Mouse (Mus musculus): Measurements from ENCODE around the gene Proca1. TPM values are rescaled to one million over a fixed set of nuclear protein-coding genes. Genes with fewer than 3 reads are reported as not detected.

Proca1 gene
- total RNA-seq, 1 experiment: 0.80 TPM

DNA sequence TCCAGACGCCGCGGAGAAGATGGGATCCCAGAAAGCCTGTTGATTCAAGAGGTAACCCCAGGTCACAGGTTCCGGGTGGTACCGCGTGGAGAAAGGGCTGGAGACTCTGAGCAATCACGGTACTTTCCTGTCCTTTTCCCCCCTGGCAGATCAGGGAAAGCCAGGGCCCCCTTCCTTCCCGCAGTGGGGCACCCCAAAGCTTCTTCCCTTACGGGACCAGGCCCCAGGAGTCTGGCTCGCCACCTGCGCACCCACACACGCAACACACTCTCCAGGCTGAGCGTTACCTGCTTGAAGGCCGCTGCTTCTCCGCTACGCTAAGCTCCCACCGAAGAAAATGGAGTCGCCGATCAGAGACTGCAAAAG lies 52.1 kb downstream of the Proca1 start:
- DNase-seq (ENCODE audit: low read depth, low spot score): no peak
- in situ Hi-C loops (cut with MboI; ENCODE audit: low sequenced_read_pairs in 2 of 2, unreplicated experiment in 2 of 2): no loop called here
- Histone ChIP-seq H3K9me3 (ENCODE audit: control insufficient read depth, insufficient read depth, low read depth, low read length) (no peaks in the 10 kb centered on the region), H3K9ac (ENCODE audit: insufficient read depth, low read depth, low read length, poor library complexity, severe bottlenecking) (peak overlapping the region; percentile 93), H3K36me3 (ENCODE audit: control insufficient read depth, insufficient read depth, low read length, poor library complexity, severe bottlenecking) (peaks cover 6% of the 10 kb centered on the region), H3K4me1 (ENCODE audit: control insufficient read depth in 2 of 2, insufficient read depth in 2 of 2, low read length in 2 of 2, poor library complexity in 1 of 2) (peaks cover 11 to 16% of the 10 kb centered on the region in 2 experiments), H3K4me3 (ENCODE audit: insufficient read depth in 1 of 2, low read depth in 1 of 2, low read length in 2 of 2, poor library complexity in 1 of 2, severe bottlenecking in 1 of 2) (peak overlapping the region; percentile 94 to 99), H3K27ac (ENCODE audit: insufficient read depth, low read depth, low read length, poor library complexity, severe bottlenecking) (peak overlapping the region; percentile 78)
- TF ChIP-seq MAFK (IDR thresholded peaks at IDR 0.05; ENCODE audit: insufficient read depth, low read depth, low read length) (no peak), ZC3H11A (IDR thresholded peaks at IDR 0.05; ENCODE audit: borderline replicate concordance, low read depth, low read length) (no peak), HCFC1 (IDR thresholded peaks at IDR 0.05; ENCODE audit: borderline replicate concordance, insufficient read depth, low read length) (no peak), CHD2 (IDR thresholded peaks at IDR 0.05; ENCODE audit: low read depth, low read length) (no peak)

DNA sequence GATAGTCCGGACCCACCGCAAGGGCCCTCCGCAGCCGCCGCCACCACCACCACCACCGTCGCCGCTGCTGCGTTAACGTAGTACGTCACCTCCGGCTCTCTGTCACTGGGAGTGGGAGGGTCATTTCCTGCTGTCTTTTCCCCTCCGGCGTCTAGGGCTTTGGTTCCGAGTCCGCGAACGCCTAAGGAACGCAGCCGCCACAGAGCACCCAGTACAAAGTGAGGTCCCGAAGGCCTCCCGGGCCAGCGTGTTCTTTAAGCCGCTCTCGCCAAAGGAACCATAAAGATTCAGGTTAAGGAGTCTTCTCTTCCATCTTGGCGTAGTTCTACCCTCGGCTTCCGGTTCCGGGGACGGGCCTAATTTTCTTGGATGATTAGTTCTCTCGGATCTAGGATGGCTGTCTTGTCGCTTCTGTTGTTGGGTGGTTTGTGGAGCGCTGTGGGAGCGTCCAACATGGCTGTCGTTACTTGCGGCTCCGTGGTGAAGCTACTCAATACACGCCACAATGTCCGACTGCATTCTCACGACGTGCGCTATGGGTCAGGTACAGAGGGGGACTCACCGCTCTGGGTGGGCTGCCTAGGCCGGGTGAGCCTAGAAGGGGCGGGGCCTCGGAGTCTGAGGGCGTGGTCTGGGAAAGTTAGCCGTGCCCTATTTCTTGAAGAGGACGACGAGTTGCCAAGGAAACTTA lies 52.6 kb downstream of the Proca1 start, which contains the start of the genes Sdf2 and Supt6:
Gene Sdf2 (plus strand): TSS at position 120 of the 691 bp plus-strand sequence.
Gene Supt6 (minus strand): TSS at position 361 of the 691 bp plus-strand sequence.
- Histone ChIP-seq H3K36me3 (ENCODE audit: control insufficient read depth, insufficient read depth, low read length, poor library complexity, severe bottlenecking) (peaks cover 3% of the 10 kb centered on the region; the same call in 1 of the 2 replicates), H3K4me1 (ENCODE audit: control insufficient read depth in 2 of 2, insufficient read depth in 2 of 2, low read length in 2 of 2, poor library complexity in 1 of 2) (peaks cover 11 to 17% of the 10 kb centered on the region in 2 experiments), H3K4me3 (ENCODE audit: insufficient read depth in 1 of 2, low read depth in 1 of 2, low read length in 2 of 2, poor library complexity in 1 of 2, severe bottlenecking in 1 of 2) (peak within 1 kb of the TSS; percentile 94 to 99), H3K9me3 (ENCODE audit: control insufficient read depth, insufficient read depth, low read depth, low read length) (no peaks in the 10 kb centered on the region), H3K27ac (ENCODE audit: insufficient read depth, low read depth, low read length, poor library complexity, severe bottlenecking) (peak within 1 kb of the TSS; percentile 97), H3K9ac (ENCODE audit: insufficient read depth, low read depth, low read length, poor library complexity, severe bottlenecking) (peak within 1 kb of the TSS; percentile 93)
- TF ChIP-seq ZC3H11A (IDR thresholded peaks at IDR 0.05; ENCODE audit: borderline replicate concordance, low read depth, low read length) (no peak), ZNF384 (IDR thresholded peaks at IDR 0.05; ENCODE audit: low read depth, low read length) (no peak), MAFK (IDR thresholded peaks at IDR 0.05; ENCODE audit: insufficient read depth, low read depth, low read length) (no peak), HCFC1 (IDR thresholded peaks at IDR 0.05; ENCODE audit: borderline replicate concordance, insufficient read depth, low read length) (no peak; the same call in 1 of the 2 replicates), CHD2 (IDR thresholded peaks at IDR 0.05; ENCODE audit: low read depth, low read length) (no peak)
- peak; percentile 92 for DNase-seq (ENCODE audit: low read depth, low spot score)
- in situ Hi-C loops (cut with MboI; ENCODE audit: low sequenced_read_pairs in 2 of 2, unreplicated experiment in 2 of 2): no loop called here

DNA sequence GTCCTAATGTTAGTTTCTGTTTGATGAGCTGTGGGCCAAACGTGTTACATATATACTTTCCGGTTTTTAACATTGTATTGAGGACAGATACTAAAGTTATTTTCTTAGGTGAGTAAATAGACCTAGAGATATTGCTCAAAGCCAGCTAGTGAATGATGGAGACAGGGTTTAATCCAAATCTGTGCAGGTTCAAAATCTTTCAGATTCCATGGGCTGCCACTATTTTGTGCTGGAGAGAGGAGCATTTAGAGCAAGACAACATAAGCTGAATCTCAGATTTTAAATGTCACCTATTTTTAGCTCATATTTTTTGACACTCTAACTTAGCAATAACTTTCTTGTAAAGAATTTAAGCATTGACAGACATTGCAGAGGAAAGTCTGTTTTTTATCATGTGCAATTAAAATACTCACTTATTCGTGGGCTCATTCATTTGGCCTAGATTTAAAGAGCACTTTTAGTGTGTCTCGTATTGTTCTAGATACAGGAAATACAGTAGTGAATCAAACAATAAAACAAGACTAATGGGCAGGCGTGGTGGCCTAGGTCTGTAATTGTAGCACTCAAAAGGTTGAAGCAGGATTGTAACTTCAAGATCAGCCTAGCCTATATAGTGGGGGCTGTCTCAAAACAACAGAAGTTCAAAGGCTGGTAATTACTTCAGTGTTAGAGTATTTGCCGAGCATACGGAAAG lies 53.3 kb downstream of the Proca1 start:
- H3K4me3 ChIP-seq (ENCODE audit: insufficient read depth in 1 of 2, low read depth in 1 of 2, low read length in 2 of 2, poor library complexity in 1 of 2, severe bottlenecking in 1 of 2): peak overlapping the region; percentile 94 to 99
- no peaks in the 10 kb centered on the region for H3K9me3 ChIP-seq (ENCODE audit: control insufficient read depth, insufficient read depth, low read depth, low read length)
- TF ChIP-seq HCFC1 (IDR thresholded peaks at IDR 0.05; ENCODE audit: borderline replicate concordance, insufficient read depth, low read length) (no peak), MAFK (IDR thresholded peaks at IDR 0.05; ENCODE audit: insufficient read depth, low read depth, low read length) (no peak), ZC3H11A (IDR thresholded peaks at IDR 0.05; ENCODE audit: borderline replicate concordance, low read depth, low read length) (no peak), ZNF384 (IDR thresholded peaks at IDR 0.05; ENCODE audit: low read depth, low read length) (no peak), CHD2 (IDR thresholded peaks at IDR 0.05; ENCODE audit: low read depth, low read length) (no peak)
- peak overlapping the region; percentile 97; the same call in 1 of the 2 replicates for H3K27ac ChIP-seq (ENCODE audit: insufficient read depth, low read depth, low read length, poor library complexity, severe bottlenecking)
- peaks cover 6% of the 10 kb centered on the region; the same call in 1 of the 2 replicates for H3K36me3 ChIP-seq (ENCODE audit: control insufficient read depth, insufficient read depth, low read length, poor library complexity, severe bottlenecking)
- H3K4me1 ChIP-seq (ENCODE audit: control insufficient read depth in 2 of 2, insufficient read depth in 2 of 2, low read length in 2 of 2, poor library complexity in 1 of 2): peaks cover 11 to 17% of the 10 kb centered on the region in 2 experiments
- in situ Hi-C loops (cut with MboI; ENCODE audit: low sequenced_read_pairs in 2 of 2, unreplicated experiment in 2 of 2): no loop called here
- peak overlapping the region; percentile 16; the same call in 1 of the 2 replicates for H3K9ac ChIP-seq (ENCODE audit: insufficient read depth, low read depth, low read length, poor library complexity, severe bottlenecking)
- no peak for DNase-seq (ENCODE audit: low read depth, low spot score)

DNA sequence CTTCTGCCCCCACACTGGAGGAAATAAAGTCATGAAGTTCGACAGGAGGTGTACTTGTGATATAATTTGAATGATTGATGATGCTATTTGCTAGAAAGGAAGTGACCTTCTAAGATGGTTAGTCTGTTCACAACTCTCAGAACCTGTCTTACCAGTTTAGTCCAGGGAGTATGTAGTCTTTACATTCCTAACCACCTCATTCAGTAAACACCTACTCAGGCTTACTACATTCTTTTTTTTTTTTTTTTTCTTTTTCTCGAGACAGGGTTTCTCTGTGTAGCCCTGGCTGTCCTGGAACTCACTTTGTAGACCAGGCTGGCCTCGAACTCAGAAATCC lies 53.8 kb downstream of the Proca1 start:
- H3K4me3 ChIP-seq (ENCODE audit: insufficient read depth in 1 of 2, low read depth in 1 of 2, low read length in 2 of 2, poor library complexity in 1 of 2, severe bottlenecking in 1 of 2): peak overlapping the region; percentile 54 to 99

More for the DNA sequence above, 53.8 kb downstream of the Proca1 start:
- DNase-seq (ENCODE audit: low read depth, low spot score): no peak
- in situ Hi-C loops (cut with MboI; ENCODE audit: low sequenced_read_pairs in 2 of 2, unreplicated experiment in 2 of 2): no loop called here
- H3K9ac ChIP-seq (ENCODE audit: insufficient read depth, low read depth, low read length, poor library complexity, severe bottlenecking): peak overlapping the region; percentile 74
- H3K9me3 ChIP-seq (ENCODE audit: control insufficient read depth, insufficient read depth, low read depth, low read length): no peaks in the 10 kb centered on the region
- peaks cover 6% of the 10 kb centered on the region; the same call in 1 of the 2 replicates for H3K36me3 ChIP-seq (ENCODE audit: control insufficient read depth, insufficient read depth, low read length, poor library complexity, severe bottlenecking)
- peak overlapping the region; percentile 97 for H3K27ac ChIP-seq (ENCODE audit: insufficient read depth, low read depth, low read length, poor library complexity, severe bottlenecking)
- TF ChIP-seq HCFC1 (IDR thresholded peaks at IDR 0.05; ENCODE audit: borderline replicate concordance, insufficient read depth, low read length): no peak
- no peak for TF ChIP-seq ZC3H11A (IDR thresholded peaks at IDR 0.05; ENCODE audit: borderline replicate concordance, low read depth, low read length)
- no peak for TF ChIP-seq ZNF384 (IDR thresholded peaks at IDR 0.05; ENCODE audit: low read depth, low read length)
- no peak for TF ChIP-seq MAFK (IDR thresholded peaks at IDR 0.05; ENCODE audit: insufficient read depth, low read depth, low read length)
- TF ChIP-seq CHD2 (IDR thresholded peaks at IDR 0.05; ENCODE audit: low read depth, low read length): no peak
- H3K4me1 ChIP-seq (ENCODE audit: control insufficient read depth in 2 of 2, insufficient read depth in 2 of 2, low read length in 2 of 2, poor library complexity in 1 of 2): peaks cover 10 to 17% of the 10 kb centered on the region in 2 experiments; a peak in 3 of 4 replicates

Measured in ES-E14 (cell line).